Mouse (Mus musculus): ENCODE data around the gene Psenen. TPM values are rescaled to one million over a fixed set of nuclear protein-coding genes. Genes with fewer than 3 reads are reported as not detected.

Gene Psenen
- polyA plus RNA-seq, 1 experiment from 2014 or later = 139 TPM

- 78% methylated on average over 2 of the region's 2 CpGs for WGBS
- H3K4me3 ChIP-seq = no peak overlapping the region
- H3K9me3 ChIP-seq (replicated peaks) = no peaks in the 10 kb centered on the region
- H3K36me3 ChIP-seq = peaks cover 33% of the 10 kb centered on the region
- no peak overlapping the region for H3K9ac ChIP-seq
- peaks cover 25% of the 10 kb centered on the region for H3K4me1 ChIP-seq
- no peak overlapping the region for H3K4me2 ChIP-seq (replicated peaks)
- no peaks in the 10 kb centered on the region for H3K27me3 ChIP-seq
- H3K27ac ChIP-seq = no peak overlapping the region
- ATAC-seq (ENCODE audit: low FRiP score) = no peak
Measured at GRCm38 (mm10) chr7:30560296-30560695, 3.1 kb downstream of the Psenen start.

DNA sequence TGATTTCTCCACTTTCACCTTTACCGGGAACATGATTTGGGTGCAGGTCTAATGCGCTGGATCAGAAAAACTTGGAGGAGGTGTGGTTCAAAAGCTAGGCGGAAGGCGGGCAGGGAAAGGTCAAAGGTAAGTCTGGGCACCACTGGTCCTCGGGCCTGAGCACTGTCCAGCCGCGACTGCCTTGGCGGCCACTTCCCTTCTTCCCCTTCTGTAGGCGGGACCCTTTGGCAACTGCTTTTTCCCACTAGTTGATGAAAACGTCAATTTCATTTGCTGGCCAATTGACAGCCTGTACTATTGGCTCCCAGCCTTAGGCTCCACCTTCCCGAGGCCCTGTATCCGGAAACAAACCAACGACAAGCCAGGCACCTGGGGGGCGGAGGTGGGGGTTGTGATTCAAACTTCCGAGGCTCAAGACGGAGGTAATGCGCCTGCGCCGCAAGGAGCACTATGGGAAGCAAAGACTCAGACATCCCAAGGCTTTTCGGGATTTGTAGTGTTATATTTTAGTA lies 3.9 kb downstream of the Psenen start, which contains the start of gene Lin37:
TSS of gene Lin37 (minus strand) at position 396 of the 512 bp plus-strand sequence.
- WGBS = under 1% methylated on average over 20 of the region's 20 CpGs
- Histone ChIP-seq H3K9ac (peak within 1 kb of the TSS; percentile 81), H3K9me3 (replicated peaks) (no peaks in the 10 kb centered on the region), H3K4me3 (peak within 1 kb of the TSS; percentile 63), H3K27ac (no peak within 1 kb of the TSS), H3K4me2 (replicated peaks) (peak within 1 kb of the TSS; percentile 94), H3K27me3 (no peaks in the 10 kb centered on the region), H3K36me3 (peaks cover 34% of the 10 kb centered on the region), H3K4me1 (peaks cover 25% of the 10 kb centered on the region)
- ATAC-seq (ENCODE audit: low FRiP score) = peak; percentile 87

- peak overlapping the region; percentile 63 for H3K4me3 ChIP-seq
- WGBS = 18% methylated on average over 12 of the region's 12 CpGs
- peak overlapping the region; percentile 81 for H3K9ac ChIP-seq
- ATAC-seq (ENCODE audit: low FRiP score) = no peak
- 0 out of 2 replicates have a peak, but pooled peaks cover 2% of the 10 kb centered on the region for H3K27me3 ChIP-seq
- H3K4me2 ChIP-seq (replicated peaks) = peak overlapping the region; percentile 94
- no peaks in the 10 kb centered on the region for H3K9me3 ChIP-seq (replicated peaks)
- no peak overlapping the region for H3K27ac ChIP-seq
- peaks cover 36% of the 10 kb centered on the region for H3K36me3 ChIP-seq
- H3K4me1 ChIP-seq = peaks cover 22% of the 10 kb centered on the region
Measured at GRCm38 (mm10) chr7:30558656-30559442, 4.6 kb downstream of the Psenen start.

- Histone ChIP-seq H3K4me3 (peak overlapping the region; percentile 63), H3K9ac (0 out of 2 replicates have a peak overlapping the region, but pooled peaks have one; percentile 81), H3K4me2 (replicated peaks) (peak overlapping the region; percentile 94), H3K27me3 (0 out of 2 replicates have a peak, but pooled peaks cover 3% of the 10 kb centered on the region), H3K4me1 (peaks cover 27% of the 10 kb centered on the region), H3K36me3 (peaks cover 36% of the 10 kb centered on the region), H3K9me3 (replicated peaks) (no peaks in the 10 kb centered on the region), H3K27ac (no peak overlapping the region)
- ATAC-seq (ENCODE audit: low FRiP score) = no peak
- 87% methylated on average over 13 of the region's 13 CpGs for WGBS
Measured at GRCm38 (mm10) chr7:30557901-30558514, 5.4 kb downstream of the Psenen start.

DNA sequence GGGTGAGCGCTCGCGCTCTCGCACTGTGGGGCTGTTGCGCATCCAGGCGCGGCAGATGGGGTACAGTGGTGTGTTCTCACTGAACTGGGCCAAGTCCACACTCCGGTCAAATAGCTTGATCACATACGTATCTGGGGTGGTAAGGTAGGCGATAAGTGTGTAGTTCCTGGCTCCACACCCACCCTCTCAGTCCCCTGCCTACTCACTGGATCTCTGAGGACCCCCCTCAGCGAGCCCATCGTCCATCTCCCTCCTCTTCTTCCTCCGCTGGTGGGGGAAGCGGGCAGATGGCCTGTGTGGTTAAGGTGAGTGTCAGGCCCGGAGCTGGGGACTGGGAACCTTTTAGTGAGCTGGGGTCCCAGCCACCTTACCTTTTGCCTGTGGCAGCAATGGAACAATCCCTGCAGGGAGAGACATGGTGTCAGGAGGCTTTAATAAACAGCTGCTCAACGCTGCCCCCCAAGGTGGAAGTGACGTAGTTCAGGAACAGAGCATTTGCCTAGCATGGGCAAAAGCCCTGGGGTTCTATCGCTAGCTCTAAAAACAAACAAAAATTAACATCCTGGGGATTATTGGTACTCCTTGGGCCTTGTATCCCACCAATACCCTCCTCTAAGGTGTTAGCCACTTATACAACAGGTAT lies 6.4 kb downstream of the Psenen start:
- Histone ChIP-seq H3K4me1 (peaks cover 28% of the 10 kb centered on the region), H3K9me3 (replicated peaks) (no peaks in the 10 kb centered on the region), H3K4me2 (replicated peaks) (no peak overlapping the region), H3K27ac (no peak overlapping the region), H3K4me3 (no peak overlapping the region), H3K27me3 (0 out of 2 replicates have a peak, but pooled peaks cover 3% of the 10 kb centered on the region), H3K9ac (no peak overlapping the region), H3K36me3 (peaks cover 36% of the 10 kb centered on the region)
- WGBS = 90% methylated on average over 18 of the region's 18 CpGs
- ATAC-seq (ENCODE audit: low FRiP score) = no peak

- Histone ChIP-seq H3K9me3 (replicated peaks) (no peaks in the 10 kb centered on the region), H3K4me2 (replicated peaks) (peak overlapping the region; percentile 87), H3K4me3 (0 out of 2 replicates have a peak overlapping the region, but pooled peaks have one; percentile 61), H3K27ac (no peak overlapping the region), H3K27me3 (0 out of 2 replicates have a peak, but pooled peaks cover 3% of the 10 kb centered on the region), H3K9ac (peak overlapping the region; percentile 75; the same call in 1 of the 2 replicates), H3K4me1 (peaks cover 26% of the 10 kb centered on the region), H3K36me3 (peaks cover 38% of the 10 kb centered on the region)
- no peak for ATAC-seq (ENCODE audit: low FRiP score)
- 86% methylated on average over 22 of the region's 22 CpGs for WGBS
Measured at GRCm38 (mm10) chr7:30553810-30554584, 9.4 kb downstream of the Psenen start.

DNA sequence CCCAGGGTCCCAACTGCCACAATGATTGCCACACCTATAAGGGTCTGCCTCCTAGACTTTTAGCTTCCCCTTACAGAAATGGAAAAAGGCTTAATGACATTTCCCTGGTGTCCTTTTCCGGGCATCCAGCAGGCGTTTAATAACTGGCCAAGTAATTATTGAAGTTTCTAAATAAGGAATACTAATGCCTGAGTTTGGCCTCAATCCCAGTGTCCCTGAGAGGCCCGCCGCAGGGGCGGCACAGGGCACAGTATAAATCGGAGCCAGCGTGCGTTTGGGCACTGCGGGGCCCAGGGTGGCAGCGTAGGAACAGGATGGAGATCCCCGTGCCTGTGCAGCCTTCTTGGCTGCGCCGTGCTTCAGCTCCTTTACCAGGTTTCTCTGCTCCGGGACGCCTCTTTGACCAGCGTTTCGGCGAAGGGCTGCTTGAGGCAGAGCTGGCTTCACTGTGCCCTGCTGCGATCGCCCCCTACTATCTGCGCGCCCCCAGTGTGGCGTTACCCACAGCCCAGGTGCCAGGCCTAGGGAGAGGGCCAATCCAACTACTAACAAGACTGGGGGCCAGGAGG lies 10.3 kb downstream of the Psenen start:
- peaks cover 43% of the 10 kb centered on the region for H3K36me3 ChIP-seq
- no peaks in the 10 kb centered on the region for H3K9me3 ChIP-seq (replicated peaks)
- peaks cover 17% of the 10 kb centered on the region for H3K4me1 ChIP-seq
- 7% methylated on average over 23 of the region's 23 CpGs for WGBS
- H3K27ac ChIP-seq = peak overlapping the region; percentile 91
- peak overlapping the region; percentile 75 for H3K9ac ChIP-seq
- H3K4me2 ChIP-seq (replicated peaks) = peak overlapping the region; percentile 87
- H3K4me3 ChIP-seq = peak overlapping the region; percentile 61
- ATAC-seq (ENCODE audit: low FRiP score) = no peak
- H3K27me3 ChIP-seq = 0 out of 2 replicates have a peak, but pooled peaks cover 3% of the 10 kb centered on the region

- peak within 1 kb of the TSS; percentile 91 for H3K27ac ChIP-seq
- no peaks in the 10 kb centered on the region for H3K9me3 ChIP-seq (replicated peaks)
- peaks cover 14% of the 10 kb centered on the region for H3K4me1 ChIP-seq
- H3K4me3 ChIP-seq = peak within 1 kb of the TSS; percentile 61
- peaks cover 38% of the 10 kb centered on the region for H3K36me3 ChIP-seq
- H3K9ac ChIP-seq = peak within 1 kb of the TSS; percentile 75
- WGBS = 1% methylated on average over 44 of the region's 44 CpGs
- ATAC-seq (ENCODE audit: low FRiP score) = peak; percentile 95
- H3K27me3 ChIP-seq = 0 out of 2 replicates have a peak, but pooled peaks cover 3% of the 10 kb centered on the region
- H3K4me2 ChIP-seq (replicated peaks) = peak within 1 kb of the TSS; percentile 87
Measured at GRCm38 (mm10) chr7:30552102-30553020, 11.1 kb downstream of the Psenen start, which contains the start of the genes Hspb6 and Proser3. TSS of gene Hspb6 (plus strand) at chr7:30552178. TSS of gene Proser3 (minus strand) at chr7:30552299.

DNA sequence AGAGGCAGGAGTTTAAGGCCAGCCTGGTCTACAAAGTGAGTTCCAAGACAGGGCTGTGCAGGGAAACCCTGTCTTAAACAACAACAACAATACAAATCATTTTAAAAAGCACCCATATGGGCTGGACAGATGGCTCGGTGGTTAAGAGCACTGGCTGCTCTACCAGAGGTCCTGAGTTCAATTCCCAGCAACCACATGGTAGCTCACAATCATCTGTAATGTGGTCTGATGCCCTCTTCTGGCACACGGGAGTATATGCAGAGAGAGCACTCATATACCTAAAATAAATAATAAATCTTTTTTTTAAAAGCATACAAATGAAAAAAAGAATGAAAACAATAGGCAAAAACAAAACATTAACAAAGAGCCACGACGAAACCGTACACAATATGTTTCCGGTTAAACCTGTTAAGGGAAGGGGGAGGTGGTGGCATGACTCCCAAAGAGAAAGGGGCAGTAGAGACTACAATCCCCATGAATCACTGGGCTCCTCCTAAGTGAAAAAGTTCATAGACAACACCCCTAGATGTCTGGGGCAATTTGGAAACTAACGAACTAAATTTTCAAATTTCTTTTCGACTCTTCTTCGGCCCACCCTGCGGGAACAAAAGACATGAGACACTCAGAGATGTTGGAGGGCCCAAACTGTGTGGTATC lies 11.9 kb downstream of the Psenen start:
- peak; percentile 67 for ATAC-seq (ENCODE audit: low FRiP score)
- H3K27ac ChIP-seq = peak overlapping the region; percentile 91
- H3K4me2 ChIP-seq (replicated peaks) = peak overlapping the region; percentile 87
- H3K36me3 ChIP-seq = peaks cover 35% of the 10 kb centered on the region
- H3K4me3 ChIP-seq = peak overlapping the region; percentile 61
- H3K27me3 ChIP-seq = 0 out of 2 replicates have a peak, but pooled peaks cover 3% of the 10 kb centered on the region
- no peaks in the 10 kb centered on the region for H3K9me3 ChIP-seq (replicated peaks)
- H3K9ac ChIP-seq = peak overlapping the region; percentile 56
- peaks cover 14% of the 10 kb centered on the region for H3K4me1 ChIP-seq
- 2% methylated on average over 10 of the region's 10 CpGs for WGBS

- ATAC-seq (ENCODE audit: low FRiP score) = no peak
- no peak overlapping the region for H3K9ac ChIP-seq
- H3K36me3 ChIP-seq = peaks cover 30% of the 10 kb centered on the region
- 0 out of 2 replicates have a peak, but pooled peaks cover 3% of the 10 kb centered on the region for H3K27me3 ChIP-seq
- no peak overlapping the region for H3K4me2 ChIP-seq (replicated peaks)
- H3K27ac ChIP-seq = no peak overlapping the region
- no peaks in the 10 kb centered on the region for H3K9me3 ChIP-seq (replicated peaks)
- H3K4me3 ChIP-seq = no peak overlapping the region
- peaks cover 14% of the 10 kb centered on the region for H3K4me1 ChIP-seq
- WGBS = 100% methylated on average over 1 of the region's 1 CpGs
Measured at GRCm38 (mm10) chr7:30550603-30551002, 12.8 kb downstream of the Psenen start.

Data from hindbrain, embryonic 12.5 days (tissue).